ENCODE assay signal across 8 mouse cellular contexts in the genomic region with DNA sequence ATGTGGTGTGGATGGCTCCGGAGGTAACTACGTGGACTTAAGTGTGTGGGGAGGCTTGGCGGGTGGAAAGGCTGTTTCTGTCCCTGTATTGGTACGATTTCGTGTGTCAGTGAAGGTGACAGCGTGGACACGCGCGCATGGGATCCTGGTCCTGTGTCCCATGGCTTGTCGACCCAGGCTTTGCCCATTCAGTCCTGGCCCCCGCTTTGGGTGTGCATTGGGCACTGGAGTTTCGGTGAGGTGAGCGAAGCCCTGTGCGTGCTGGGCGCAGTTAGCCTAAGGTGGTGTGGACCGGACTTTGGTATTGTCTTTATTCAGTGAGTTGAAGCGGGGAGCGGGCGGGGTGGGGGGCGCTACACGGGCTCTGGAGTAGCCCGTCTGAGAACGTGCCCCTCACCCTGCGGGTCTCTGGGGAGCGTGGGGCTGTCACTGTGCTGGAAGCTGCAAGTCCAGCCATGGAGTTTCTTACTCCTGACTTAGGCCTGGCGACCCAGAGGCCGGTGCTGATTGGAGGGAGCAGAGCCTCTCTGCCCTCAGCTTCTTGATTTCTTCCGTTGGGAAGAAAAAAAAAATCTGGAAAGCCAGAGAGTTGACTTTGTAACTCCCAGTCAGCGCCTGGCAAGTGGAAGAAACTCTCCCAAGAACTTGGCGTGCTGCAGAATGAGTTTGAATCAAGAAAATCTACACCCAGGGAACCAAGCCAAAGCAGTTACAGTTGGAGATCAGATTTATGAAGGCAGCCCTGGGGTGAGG. TPM values are rescaled to one million over a fixed set of nuclear protein-coding genes. Genes with fewer than 3 reads are reported as not detected.
DNase-seq lines count a peak whose midpoint lies in the region; ATAC-seq and TF ChIP-seq lines count a peak whose summit lies in the region.

No protein-coding gene starts in this region.

- H3K9me3 ChIP-seq in forebrain, embryonic 15.5 days, result no peaks in the 10 kb centered on the region
- no peaks in the 10 kb centered on the region for H3K9me3 ChIP-seq in hindbrain, embryonic 13.5 days
- H3K9me3 ChIP-seq in liver, embryonic 11.5 days (ENCODE audit: control insufficient read depth, low read length), result no peaks in the 10 kb centered on the region
- no peaks in the 10 kb centered on the region for H3K9me3 ChIP-seq in neural tube, embryonic 14.5 days (ENCODE audit: control insufficient read depth, low read length)

- TF ChIP-seq POLR2A in thymus, adult 2 months (IDR thresholded peaks at IDR 0.05; ENCODE audit: control insufficient read depth, extremely low read depth, insufficient read depth, low read length, poor library complexity), result no peak

- no peaks in the 10 kb centered on the region for H3K27me3 ChIP-seq in thymus, adult 2 months (ENCODE audit: control insufficient read depth, insufficient read depth, low read length)
- H3K27me3 ChIP-seq in forebrain, embryonic 15.5 days, result no peaks in the 10 kb centered on the region
- no peaks in the 10 kb centered on the region for H3K27me3 ChIP-seq in hindbrain, embryonic 13.5 days
- H3K27me3 ChIP-seq in liver, embryonic 11.5 days (replicated peaks; ENCODE audit: control insufficient read depth, insufficient read depth, low read length), result peaks cover 17% of the 10 kb centered on the region
- H3K27me3 ChIP-seq in neural tube, embryonic 14.5 days (ENCODE audit: control insufficient read depth, insufficient read depth, low read length), result peaks cover 5% of the 10 kb centered on the region; the same call in 1 of the 2 replicates

- no peak for DNase-seq in thymus, adult 2 months
- DNase-seq in thymus, postnatal 4 days, result no peak
- no peak for DNase-seq in liver, embryonic 11.5 days (ENCODE audit: low spot score)
- DNase-seq in layer of hippocampus, adult 9-10 months (ENCODE audit: low spot score), result no peak
- DNase-seq in right cerebral cortex, adult 2 months (ENCODE audit: low spot score in 2 of 2), result no peak

- 72% methylated on average over 30 of the region's 30 CpGs for WGBS in thymus, adult 2 months
- 7% methylated on average over 30 of the region's 30 CpGs for WGBS in forebrain, embryonic 15.5 days
- 5% methylated on average over 30 of the region's 30 CpGs for WGBS in hindbrain, embryonic 13.5 days
- WGBS in liver, embryonic 11.5 days, result 21% methylated on average over 30 of the region's 30 CpGs
- 5% methylated on average over 30 of the region's 30 CpGs for WGBS in neural tube, embryonic 14.5 days

- H3K36me3 ChIP-seq in thymus, adult 2 months (ENCODE audit: control insufficient read depth, insufficient read depth, low read length), result no peaks in the 10 kb centered on the region
- no peaks in the 10 kb centered on the region for H3K36me3 ChIP-seq in forebrain, embryonic 15.5 days
- H3K36me3 ChIP-seq in hindbrain, embryonic 13.5 days, result no peaks in the 10 kb centered on the region
- no peaks in the 10 kb centered on the region for H3K36me3 ChIP-seq in liver, embryonic 11.5 days (ENCODE audit: control insufficient read depth, insufficient read depth, low read length)
- H3K36me3 ChIP-seq in neural tube, embryonic 14.5 days (ENCODE audit: control insufficient read depth, insufficient read depth, low read length), result no peaks in the 10 kb centered on the region

- peak overlapping the region; percentile 68 for H3K4me3 ChIP-seq in thymus, adult 2 months (ENCODE audit: control insufficient read depth, insufficient read depth, low read length)
- H3K4me3 ChIP-seq in forebrain, embryonic 15.5 days, result peak overlapping the region; percentile 87
- peak overlapping the region; percentile 97 for H3K4me3 ChIP-seq in hindbrain, embryonic 13.5 days
- peak overlapping the region; percentile 65 for H3K4me3 ChIP-seq in liver, embryonic 11.5 days (ENCODE audit: low read depth, low read length)
- peak overlapping the region; percentile 95 for H3K4me3 ChIP-seq in neural tube, embryonic 14.5 days (ENCODE audit: low read depth, low read length)

- no peak for TF ChIP-seq CTCF in thymus, adult 2 months (IDR thresholded peaks at IDR 0.05; ENCODE audit: borderline replicate concordance, control insufficient read depth, extremely low read depth, insufficient read depth, low read length, poor library complexity)

- peak; percentile 0; the same call in 1 of the 2 replicates for ATAC-seq in forebrain, embryonic 15.5 days (replicated peaks)
- peak; percentile 8 for ATAC-seq in hindbrain, embryonic 13.5 days (ENCODE audit: low FRiP score)
- ATAC-seq in liver, embryonic 11.5 days (replicated peaks; ENCODE audit: low FRiP score), result no peak
- peak; percentile 12; the same call in 1 of the 2 replicates for ATAC-seq in neural tube, embryonic 14.5 days (ENCODE audit: low read depth)

- peaks cover 11% of the 10 kb centered on the region for H3K4me1 ChIP-seq in thymus, adult 2 months (replicated peaks; ENCODE audit: control insufficient read depth, insufficient read depth, low read length)
- peaks cover 47% of the 10 kb centered on the region for H3K4me1 ChIP-seq in forebrain, embryonic 15.5 days
- peaks cover 56% of the 10 kb centered on the region for H3K4me1 ChIP-seq in hindbrain, embryonic 13.5 days (replicated peaks)
- no peaks in the 10 kb centered on the region; the same call in 1 of the 2 replicates for H3K4me1 ChIP-seq in liver, embryonic 11.5 days (replicated peaks; ENCODE audit: control insufficient read depth, insufficient read depth, low read length)
- peaks cover 23% of the 10 kb centered on the region for H3K4me1 ChIP-seq in neural tube, embryonic 14.5 days (ENCODE audit: control insufficient read depth, insufficient read depth, low read length)

- no peak overlapping the region for H3K27ac ChIP-seq in thymus, adult 2 months (ENCODE audit: control insufficient read depth, insufficient read depth, low read length)
- H3K27ac ChIP-seq in forebrain, embryonic 15.5 days (replicated peaks), result peak overlapping the region; percentile 78; the same call in 1 of the 2 replicates
- H3K27ac ChIP-seq in hindbrain, embryonic 13.5 days, result peak overlapping the region; percentile 92
- no peak overlapping the region for H3K27ac ChIP-seq in liver, embryonic 11.5 days (ENCODE audit: low read depth, low read length)
- H3K27ac ChIP-seq in neural tube, embryonic 14.5 days (ENCODE audit: low read depth, low read length), result peak overlapping the region; percentile 89

- H3K9ac ChIP-seq in forebrain, embryonic 15.5 days (replicated peaks), result peak overlapping the region; percentile 96
- H3K9ac ChIP-seq in hindbrain, embryonic 13.5 days, result peak overlapping the region; percentile 99
- peak overlapping the region; percentile 72 for H3K9ac ChIP-seq in liver, embryonic 11.5 days (ENCODE audit: low read depth, low read length)
- H3K9ac ChIP-seq in neural tube, embryonic 14.5 days (replicated peaks; ENCODE audit: low read depth, low read length), result peak overlapping the region; percentile 99

- H3K4me2 ChIP-seq in forebrain, embryonic 15.5 days (replicated peaks), result peak overlapping the region; percentile 74
- peak overlapping the region; percentile 83 for H3K4me2 ChIP-seq in hindbrain, embryonic 13.5 days
- H3K4me2 ChIP-seq in liver, embryonic 11.5 days, result peak overlapping the region; percentile 84
- H3K4me2 ChIP-seq in neural tube, embryonic 14.5 days (ENCODE audit: low read depth, low read length), result peak overlapping the region; percentile 84

RNA-seq across cellular contexts. Expression of gene Afap1, which starts 1.4 kb away (rescaled TPM):
- polyA plus RNA-seq in thymus, adult 2 months (2012; rRNA removed), result 17.2 and 19.5 TPM in 2 replicates
- 52.5 and 55.7 TPM in 2 replicates for polyA plus RNA-seq in forebrain, embryonic 15.5 days (2015; fragmentation: Nextera tagmentation; extraction: Ambion mirVana)
- 82.8 and 86.5 TPM in 2 replicates for polyA plus RNA-seq in hindbrain, embryonic 13.5 days (2015; fragmentation: Nextera tagmentation; extraction: Ambion mirVana)
- 6.7 and 6.8 TPM in 2 replicates for polyA plus RNA-seq in liver, embryonic 11.5 days (2014; fragmentation: Nextera tagmentation; extraction: Ambion mirVana)
- 73.7 and 74.1 TPM in 2 replicates for polyA plus RNA-seq in neural tube, embryonic 14.5 days (2014; fragmentation: Nextera tagmentation; extraction: Ambion mirVana)

Comparison
In these comparisons a context has a peak if more than half of its experiments do, and no peak if none do; other contexts are left out.
1. H3K27ac ChIP-seq: peak in forebrain, embryonic 15.5 days (single experiment), hindbrain, embryonic 13.5 days (single experiment) and neural tube, embryonic 14.5 days (single experiment); none in thymus, adult 2 months (single experiment) and liver, embryonic 11.5 days (single experiment).
2. Peak in every context shown above with its lines, with median percentiles within 50 percentile points of each other: H3K4me3 ChIP-seq, H3K4me2 ChIP-seq and H3K9ac ChIP-seq.